Mouse (Mus musculus) brain, embryonic 14.5 days (tissue): Measurements from ENCODE around the gene Slc5a5. TPM values are rescaled to one million over a fixed set of nuclear protein-coding genes. Genes with fewer than 3 reads are reported as not detected.
"Not testable (repeated sequence)": the region's sequence is repeated elsewhere in the genome, so short reads cannot be mapped to it uniquely, and the experiment has no call there.

Source experiments
- DNase-seq: peaks from one replicate; pipeline ENCODE4 v3.0.0-alpha.2; 2011; ENCODE audit warnings: low read depth
- CTCF ChIP-seq: fragments of 200-500 bp; IDR thresholded peaks from 2 replicates; pipeline ENCODE4 v1.5.1; 2012; ENCODE audit warnings: inconsistent platforms, mild to moderate bottlenecking, moderate library complexity, borderline replicate concordance; ENCODE audit not compliant: insufficient read depth, insufficient read length; ENCODE audit errors: extremely low read depth
- POLR2A ChIP-seq: fragments of 200-500 bp; IDR thresholded peaks from 2 replicates; pipeline ENCODE4 v1.6.1; 2012; ENCODE audit warnings: mild to moderate bottlenecking, inconsistent platforms, borderline replicate concordance; ENCODE audit not compliant: poor library complexity, insufficient read depth, insufficient read length, severe bottlenecking; ENCODE audit errors: extremely low read depth
- polyA plus RNA-seq: library from polyadenylated mRNA; depleted of rRNA; stranded (reverse); fragments of >200 nt; gene quantifications from 2 replicates; pipeline ENCODE4 v1.2.3, GENCODE M21; 2012

Slc5a5 gene
- polyA plus RNA-seq, 1 experiment = 1.2 TPM

- no peak for TF ChIP-seq POLR2A
- no peak for TF ChIP-seq CTCF
- DNase-seq = no peak
These were observed 6.7 kb upstream of the Slc5a5 start for GRCm38 (mm10) chr8:70899226-70899625.

GRCm38 (mm10) chr8:70898661-70899198 is 6.2 kb upstream of the Slc5a5 start:
- DNase-seq = no peak
- TF ChIP-seq CTCF (no peak), POLR2A (no peak)

DNA sequence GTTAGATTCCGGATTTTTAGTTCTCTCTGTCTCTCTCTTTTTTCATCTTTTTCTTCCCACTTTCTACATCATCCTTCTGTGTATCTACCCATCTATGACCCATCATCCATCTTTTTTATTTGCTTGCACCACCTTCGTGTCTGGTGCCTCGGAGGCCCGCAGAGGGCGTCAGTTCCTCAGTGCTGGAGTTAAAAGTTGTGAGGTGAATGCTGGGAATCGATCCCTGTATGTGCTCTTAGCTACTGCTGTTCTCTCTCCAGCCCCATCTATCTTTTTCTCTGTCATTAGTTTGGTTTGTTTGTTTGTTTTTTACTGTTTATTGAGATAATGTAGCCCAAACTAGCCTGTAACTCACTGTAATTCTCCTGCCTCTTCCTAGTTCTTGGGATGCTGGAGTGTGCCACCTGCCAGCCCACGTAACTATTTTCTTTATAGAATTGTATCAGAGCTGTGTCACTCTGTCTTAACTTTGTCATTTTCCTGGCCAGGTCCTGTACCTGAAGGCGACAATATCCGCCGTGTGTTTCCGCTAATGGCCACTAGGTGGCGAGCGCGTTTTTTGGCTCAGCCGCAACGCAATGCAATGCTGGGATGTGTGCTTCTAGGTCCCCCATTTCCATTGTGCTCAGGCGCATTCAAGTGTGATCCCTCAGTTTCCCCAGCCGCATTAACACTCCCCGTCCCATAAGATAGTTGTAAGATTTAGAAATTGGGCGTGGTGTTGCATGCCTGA is 5.3 kb upstream of the Slc5a5 start:
- no peak for TF ChIP-seq POLR2A
- TF ChIP-seq CTCF = peak; percentile 98
- peak; percentile 90 for DNase-seq

- peak; percentile 100 for DNase-seq
- TF ChIP-seq CTCF (no peak), POLR2A (peak; percentile 78)
These were observed 4.6 kb upstream of the Slc5a5 start, which contains the start of gene Rpl18a for GRCm38 (mm10) chr8:70897021-70897680. Gene Rpl18a, minus strand, starts transcription at chr8:70897412.

DNA sequence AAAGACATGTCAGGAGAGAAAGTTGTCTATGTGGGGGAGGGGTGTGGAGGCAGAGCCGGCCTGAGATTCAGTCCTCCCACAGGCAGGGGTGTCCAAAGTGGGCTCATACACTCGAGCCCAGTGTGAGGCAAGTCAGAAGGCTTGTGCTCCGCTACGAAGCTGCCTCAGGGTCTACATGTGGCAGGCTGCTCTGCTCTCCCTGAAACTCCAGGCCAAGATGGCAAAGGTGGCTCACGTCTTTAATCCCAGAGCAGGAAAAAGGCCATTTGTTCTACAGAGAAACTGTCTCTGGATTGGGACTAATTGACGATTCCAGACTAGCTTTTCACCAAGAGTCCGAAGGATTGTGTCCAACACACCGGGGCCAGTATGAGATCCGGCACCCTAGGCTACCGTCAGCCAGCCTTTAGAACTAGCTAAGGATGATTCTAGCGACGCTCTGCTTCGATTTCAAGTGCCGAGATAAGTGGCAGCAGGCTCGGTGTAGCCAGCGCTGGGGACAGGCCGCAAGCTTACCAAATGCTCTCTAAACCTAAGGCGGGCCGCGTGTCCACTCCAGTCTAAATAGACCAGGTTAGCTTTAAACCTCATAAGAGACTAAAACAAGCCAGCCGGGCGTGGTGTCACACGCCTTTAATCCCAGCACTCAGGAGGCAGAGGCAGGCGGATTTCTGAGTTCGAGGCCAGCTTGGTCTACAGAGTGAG is 3.9 kb upstream of the Slc5a5 start:
- TF ChIP-seq CTCF = no peak
- TF ChIP-seq POLR2A = no peak
- DNase-seq = no peak

- not testable (repeated sequence) for DNase-seq
These were observed 3.2 kb upstream of the Slc5a5 start for GRCm38 (mm10) chr8:70895571-70896259.

GRCm38 (mm10) chr8:70894771-70895545 is 2.4 kb upstream of the Slc5a5 start:
- DNase-seq = no peak
- TF ChIP-seq CTCF (no peak), POLR2A (no peak)

GRCm38 (mm10) chr8:70894385-70894720 is 1.8 kb upstream of the Slc5a5 start:
- no peak for TF ChIP-seq POLR2A
- no peak for TF ChIP-seq CTCF
- no peak for DNase-seq

GRCm38 (mm10) chr8:70893656-70894384 is 1.3 kb upstream of the Slc5a5 start:
- TF ChIP-seq POLR2A = no peak
- peak; percentile 80 for TF ChIP-seq CTCF
- peak; percentile 88 for DNase-seq

- TF ChIP-seq POLR2A = no peak
- TF ChIP-seq CTCF = no peak
- DNase-seq = no peak
These were observed 519 bp upstream of the Slc5a5 start for GRCm38 (mm10) chr8:70892896-70893655.
